Mouse (Mus musculus): ENCODE measurements at regions not wholly inside any gene's neighbourhood (a gene's known extent, or its start where the extent isn't known, plus 50 kb on each side); places are given as distances from the start of the nearest gene placed in this dataset.

DNA sequence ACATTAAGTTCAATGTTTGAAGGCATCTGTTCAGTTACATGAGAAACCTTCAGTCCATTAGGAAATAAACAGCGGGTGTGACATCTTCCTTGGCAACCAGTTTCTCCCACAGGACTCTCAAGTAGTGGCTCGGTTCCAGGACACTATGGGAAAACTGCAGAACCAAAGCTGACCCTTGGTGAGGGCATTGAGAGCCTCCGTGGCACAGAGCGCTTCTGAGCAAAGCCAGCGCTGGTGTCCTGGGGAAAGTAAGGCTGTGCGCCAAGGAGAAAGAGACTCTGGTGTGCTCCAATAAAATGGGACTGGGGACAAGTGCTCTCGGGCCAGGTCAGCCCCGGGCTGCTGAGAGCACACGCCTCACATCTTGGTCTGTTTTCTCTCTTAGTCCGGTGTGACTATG lies 189.7 kb downstream of the Dkk2 start:
- TF ChIP-seq MAX (IDR thresholded peaks at IDR 0.05; ENCODE audit: low read depth) (no peak), MYOG (IDR thresholded peaks at IDR 0.05; ENCODE audit: control insufficient read depth in 1 of 3, insufficient read depth in 1 of 3, insufficient read length in 2 of 3, low read depth in 2 of 3) (no peak), POLR2AphosphoS2 (IDR thresholded peaks at IDR 0.05; ENCODE audit: insufficient read length, low read depth) (no peak)
